Comparison of ENCODE assay signal across 14 mouse cellular contexts in genomic region chr2:104489851-104490250, GRCm38 (mm10).
"Had no signal": no experiment of that assay in that cellular context is flagged by ENCODE, and none has a peak within 500 bp of the region (broad histone marks: within the 10 kb centered on the region; RNA-seq: fewer than 3 reads in every experiment).

No protein-coding gene starts in this region.

- H3K9me3 ChIP-seq: limb, embryonic 12.5 days; limb, embryonic 15.5 days; midbrain, embryonic 13.5 days had no signal

- H3K4me3 ChIP-seq: limb, embryonic 12.5 days; limb, embryonic 15.5 days; midbrain, embryonic 13.5 days had no signal

- H3K9ac ChIP-seq: limb, embryonic 12.5 days; limb, embryonic 15.5 days; liver, embryonic 14.5 days; liver, postnatal 0 days; lung, embryonic 14.5 days; midbrain, embryonic 13.5 days had no signal

- DNase-seq: kidney, postnatal 14 days; kidney, postnatal 4 days; left cerebral cortex, postnatal 4 days; liver, postnatal 0 days; lung, embryonic 14.5 days; thymus, adult 18-20 months; thymus, postnatal 36 days had no signal

- ATAC-seq: liver, postnatal 0 days; lung, postnatal 0 days; midbrain, embryonic 13.5 days had no signal

- H3K27me3 ChIP-seq: limb, embryonic 12.5 days; limb, embryonic 15.5 days; midbrain, embryonic 13.5 days had no signal

- H3K4me2 ChIP-seq: limb, embryonic 12.5 days; limb, embryonic 15.5 days; liver, embryonic 11.5 days; lung, embryonic 14.5 days; midbrain, embryonic 13.5 days had no signal

- H3K27ac ChIP-seq: limb, embryonic 12.5 days; limb, embryonic 15.5 days; liver, embryonic 14.5 days; macrophage; midbrain, embryonic 13.5 days had no signal

- H3K36me3 ChIP-seq: limb, embryonic 12.5 days; limb, embryonic 15.5 days; midbrain, embryonic 13.5 days had no signal
